Mouse (Mus musculus) cerebellum, postnatal 4 days (tissue): ENCODE data around the gene Aspg.
A peak's percentile ranks its signal among the peaks of the same experiment; 100 is the strongest.

Experiments used
- DNase-seq, 2 experiments: peaks; one replicate each; pipeline ENCODE4 v3.0.0; 2022; ENCODE audit warnings: low spot score in 2 of 2, mixed read lengths in 1 of 2

The Aspg gene

DNA sequence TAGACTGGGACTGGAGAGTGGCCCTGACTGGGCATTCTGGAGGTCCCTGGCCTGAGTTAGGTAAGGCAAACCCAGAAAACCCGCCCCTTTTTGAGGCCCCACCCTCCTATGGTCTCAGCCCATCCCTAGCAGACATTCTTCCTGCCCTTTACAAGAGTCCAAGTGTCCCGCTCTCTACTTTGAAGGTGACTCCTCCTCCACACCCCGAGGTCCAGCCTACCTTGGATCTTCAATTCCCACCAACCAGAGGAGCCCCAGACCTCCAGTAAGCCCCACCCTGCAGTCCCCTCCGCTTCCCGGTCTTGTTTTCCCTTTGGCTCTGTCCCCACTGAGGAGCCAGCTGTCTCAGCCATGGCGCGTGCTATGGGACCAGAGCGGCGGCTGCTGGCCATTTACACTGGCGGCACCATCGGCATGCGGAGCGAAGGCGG, at the start of gene Aspg:
Gene Aspg, plus strand, starts transcription at position 139 of the 431 bp plus-strand sequence.
- no peak for DNase-seq

- DNase-seq, result peak; percentile 66 to 82
These were observed 28.8 kb upstream of the Aspg start for GRCm38 (mm10) chr12:112077651-112078050.

DNA sequence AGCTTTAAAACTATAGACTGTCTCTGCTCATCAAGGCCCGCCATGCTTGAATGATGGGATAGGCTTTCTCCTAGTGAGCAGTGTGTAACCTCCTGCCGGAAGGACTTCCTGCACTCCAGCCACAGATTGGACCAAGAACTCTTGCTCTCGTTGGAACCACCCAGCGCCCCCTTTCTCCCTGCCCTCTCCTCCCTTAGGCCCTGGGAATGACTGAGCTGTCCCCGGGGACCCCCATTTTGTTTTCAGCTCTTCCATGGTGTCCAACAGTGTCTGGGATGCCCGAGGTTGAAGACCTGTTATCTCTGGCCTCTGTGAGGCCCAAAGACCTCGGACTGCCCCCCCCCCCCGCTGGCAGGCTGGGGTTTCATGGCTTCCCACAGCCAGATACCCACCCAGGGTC, 26.6 kb upstream of the Aspg start:
- DNase-seq, result no peak

DNA sequence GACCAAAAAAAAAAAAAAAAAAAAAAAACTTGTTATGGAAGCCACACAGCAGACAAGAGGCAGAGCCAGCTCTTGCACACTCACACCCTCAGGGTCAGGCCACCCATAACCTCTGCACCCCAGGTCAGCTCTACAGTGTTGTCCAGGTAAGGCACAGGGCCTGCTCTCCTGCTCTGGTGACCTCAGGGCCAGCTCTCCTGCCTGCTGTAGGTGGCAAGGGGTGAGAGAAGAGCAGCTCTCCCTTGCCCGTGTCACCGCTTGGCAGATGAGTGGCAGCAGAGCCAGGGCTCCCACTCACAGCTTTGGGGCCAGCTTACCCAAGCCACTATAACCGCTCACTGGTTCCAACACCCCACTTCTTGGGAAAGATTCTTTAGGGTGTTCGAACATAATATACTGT, 25.6 kb upstream of the Aspg start:
- no peak for DNase-seq

GRCm38 (mm10) chr12:112082241-112082640, 24.2 kb upstream of the Aspg start:
- DNase-seq, result no peak

DNA sequence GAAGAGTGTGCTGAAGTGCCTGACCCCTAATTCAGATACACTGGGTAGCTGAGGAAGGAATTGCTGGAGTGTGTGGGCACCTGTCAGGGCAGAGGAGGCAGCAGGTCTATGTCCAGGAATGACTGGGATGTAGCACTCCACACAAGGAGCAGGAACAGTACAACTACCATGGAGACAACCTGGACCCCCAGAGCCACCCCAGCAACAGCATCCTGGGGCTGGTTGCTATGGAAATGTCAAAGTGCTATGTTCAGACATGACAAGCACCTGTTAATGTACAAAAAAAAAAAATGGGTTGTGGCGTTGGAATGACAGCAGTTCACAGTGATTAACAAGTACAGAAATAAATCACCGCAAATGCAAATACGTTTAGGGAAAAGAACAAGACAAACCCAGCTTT, 20.2 kb upstream of the Aspg start:
- no peak for DNase-seq

DNA sequence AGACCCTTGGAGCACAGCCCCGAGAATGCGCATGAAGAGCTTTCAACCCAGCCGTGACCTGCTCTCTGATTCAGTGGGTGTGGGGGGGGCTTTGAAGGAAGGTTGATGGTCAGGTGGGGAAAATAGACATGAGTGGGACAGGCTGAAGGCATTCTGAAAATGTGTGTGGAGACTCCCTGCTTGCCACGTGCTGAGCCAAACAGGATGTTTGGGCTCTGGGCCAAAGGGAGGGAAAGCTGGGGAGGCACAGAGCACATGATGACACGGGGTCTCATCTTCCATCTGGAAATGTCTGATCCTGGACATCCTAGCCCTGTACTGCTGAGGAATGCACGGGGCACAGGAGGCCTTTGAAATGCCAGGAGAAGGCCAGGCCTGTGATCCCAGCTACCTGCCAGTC, 19.8 kb upstream of the Aspg start:
- DNase-seq, result no peak

DNA sequence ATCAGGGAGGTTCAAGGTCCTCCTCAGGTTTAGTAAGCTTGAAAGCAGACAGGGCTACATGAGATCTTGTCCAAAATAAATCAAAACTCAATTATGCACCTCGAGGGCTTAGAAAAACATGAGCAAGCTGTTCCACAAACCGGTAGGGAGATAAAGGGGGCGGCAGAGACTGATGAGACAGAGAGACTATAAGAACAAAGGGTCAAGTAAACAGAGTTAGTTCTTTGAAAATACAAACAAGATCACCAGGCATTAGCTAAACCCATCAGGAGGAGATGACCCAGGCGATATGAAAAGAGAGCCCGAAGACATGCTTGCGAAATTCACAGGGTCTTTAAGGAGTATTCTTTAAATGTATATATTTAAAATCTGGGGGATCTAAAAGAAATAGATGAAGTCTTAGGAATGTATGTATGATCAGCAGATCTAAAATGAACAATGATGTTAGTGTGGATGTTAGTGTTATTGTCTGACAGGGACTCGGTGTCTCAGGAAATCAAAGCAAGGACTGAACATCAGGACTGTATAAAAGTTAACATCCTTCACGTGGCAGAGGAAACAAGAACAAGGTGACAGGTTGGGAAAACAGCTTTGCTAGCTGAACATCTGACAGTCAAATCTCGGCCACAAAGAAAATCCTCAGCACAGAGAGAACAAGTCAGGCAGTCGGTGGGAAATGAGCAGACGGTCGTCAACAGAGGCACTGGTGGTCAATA, 17.7 kb upstream of the Aspg start:
- no peak for DNase-seq

DNA sequence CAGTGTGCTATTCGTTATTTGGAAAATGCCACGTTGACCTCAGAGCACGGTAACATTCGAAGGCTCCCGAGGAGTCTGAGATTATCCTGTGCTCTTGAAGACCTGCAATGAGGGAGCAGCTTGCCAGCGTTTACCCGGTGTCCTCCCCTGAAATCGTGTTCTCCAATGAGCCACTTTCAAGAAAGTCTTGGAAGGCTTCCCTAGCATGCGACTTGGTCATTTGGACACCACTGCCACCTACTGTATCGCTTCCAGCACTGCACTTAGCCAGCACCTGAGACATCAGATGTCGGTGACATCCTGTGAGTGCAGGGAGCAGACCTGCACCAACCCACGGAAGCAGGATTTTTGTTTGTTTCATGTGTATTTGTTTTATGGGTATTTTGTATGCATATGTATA, 15.4 kb upstream of the Aspg start:
- DNase-seq, result peak; percentile 62 to 76

- DNase-seq, result no peak
These were observed 12.1 kb upstream of the Aspg start for GRCm38 (mm10) chr12:112094261-112094880.

GRCm38 (mm10) chr12:112096051-112096732, 10.3 kb upstream of the Aspg start:
- no peak for DNase-seq

GRCm38 (mm10) chr12:112096733-112097117, 9.8 kb upstream of the Aspg start:
- DNase-seq, result no peak

GRCm38 (mm10) chr12:112100106-112100505, 6.4 kb upstream of the Aspg start:
- no peak for DNase-seq

DNA sequence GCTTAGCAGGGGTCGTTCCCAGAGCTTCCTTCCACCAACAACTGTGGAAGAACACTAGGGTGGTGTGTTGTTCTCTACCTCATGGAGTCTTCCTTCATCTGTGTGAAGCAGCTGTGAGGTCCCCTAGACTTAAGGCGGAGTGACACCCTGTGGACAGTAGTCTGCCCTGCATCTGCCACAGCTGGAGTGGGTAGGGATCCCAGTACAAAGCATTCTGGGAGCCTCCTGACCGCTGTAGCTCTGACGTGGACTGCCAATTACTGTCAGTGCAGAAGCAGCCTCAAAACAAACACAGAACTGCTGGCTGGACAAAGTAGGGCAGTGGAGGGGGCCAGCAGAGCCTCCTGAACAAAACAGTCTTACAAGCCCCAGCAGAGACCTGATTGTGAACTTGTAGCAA, 5.4 kb upstream of the Aspg start:
- no peak for DNase-seq

DNA sequence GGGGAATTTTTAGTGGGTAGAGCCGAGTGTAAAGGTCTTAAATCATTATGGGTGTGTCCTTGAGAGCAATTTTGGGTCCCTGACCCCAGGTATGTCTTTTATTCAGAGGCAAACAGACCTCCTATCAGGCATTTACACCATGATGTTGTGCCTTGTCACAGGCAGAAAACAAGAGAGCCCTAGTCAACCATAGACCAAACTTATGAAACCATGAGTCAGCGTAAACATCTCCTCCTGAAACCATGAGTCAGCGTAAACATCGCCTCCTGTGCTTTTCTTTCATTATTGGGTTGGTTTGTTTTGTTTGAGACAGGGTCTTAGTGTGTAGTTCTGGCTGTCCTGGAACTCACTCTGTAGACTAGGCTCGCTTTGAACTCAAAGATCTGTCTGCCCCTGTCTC, 3.3 kb upstream of the Aspg start:
- DNase-seq, result no peak

GRCm38 (mm10) chr12:112104890-112105289, 1.6 kb upstream of the Aspg start:
- DNase-seq, result no peak

DNA sequence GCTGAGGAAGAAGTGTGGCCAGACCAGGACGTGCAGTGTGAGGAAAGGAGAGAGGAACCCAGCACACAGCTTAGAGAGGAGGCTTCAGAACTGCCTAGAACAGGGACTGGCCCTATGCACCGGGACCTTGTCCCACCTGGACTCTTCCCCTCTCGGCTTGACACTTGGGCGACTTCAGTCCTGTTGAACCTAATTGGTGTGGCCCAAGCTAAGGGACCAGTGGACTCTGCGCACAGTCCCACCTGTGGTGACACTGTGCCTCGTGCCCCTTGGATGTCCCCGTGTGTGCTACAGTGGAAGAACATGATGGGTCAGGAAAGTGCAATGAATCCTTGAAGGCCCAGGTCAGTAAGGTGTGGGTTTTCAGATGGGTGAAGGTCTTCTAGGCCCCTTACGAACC, 1.2 kb downstream of the Aspg start:
- no peak for DNase-seq

GRCm38 (mm10) chr12:112108696-112109445, 2.4 kb downstream of the Aspg start:
- no peak for DNase-seq

- no peak for DNase-seq
These were observed 3.2 kb downstream of the Aspg start for GRCm38 (mm10) chr12:112109701-112110100.

DNA sequence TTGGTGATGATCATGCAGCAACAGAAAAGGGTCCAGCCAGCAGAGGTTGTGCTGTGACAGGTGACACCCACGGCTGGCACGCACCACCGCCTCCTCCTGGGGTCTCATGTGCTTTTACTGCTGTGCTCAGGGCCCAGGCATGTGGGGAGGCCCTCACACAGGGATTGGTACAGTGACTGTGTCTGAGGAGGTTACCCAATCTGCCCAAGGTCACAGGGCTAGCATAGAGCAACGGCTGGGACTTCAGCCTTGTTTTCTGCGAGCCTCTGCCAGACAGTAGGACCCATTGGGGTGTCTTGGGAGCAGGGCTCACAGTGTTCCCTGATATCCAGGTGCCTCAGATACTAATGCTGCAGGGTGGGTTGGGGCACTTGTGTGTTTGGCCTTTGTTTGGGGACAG, 4.8 kb downstream of the Aspg start:
- no peak for DNase-seq

DNA sequence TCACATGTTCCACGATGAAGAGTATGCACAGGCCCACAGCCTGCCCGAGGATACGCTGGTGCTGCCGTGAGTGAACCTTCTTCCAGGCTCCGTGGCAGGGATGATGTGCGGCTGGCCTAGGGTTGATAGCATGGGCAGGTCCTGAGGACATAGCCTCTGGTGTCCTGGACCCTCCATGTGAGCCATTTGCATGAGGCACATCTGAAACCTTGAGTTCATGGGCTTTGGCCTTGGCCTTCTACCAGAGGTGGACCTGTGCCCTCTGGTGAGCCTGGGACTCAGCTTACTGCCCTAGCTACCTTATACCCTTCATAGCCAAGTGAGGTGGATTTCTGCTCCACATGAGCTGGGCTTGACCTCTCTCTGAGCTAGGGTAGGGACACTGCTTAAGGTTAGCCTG, 5.8 kb downstream of the Aspg start:
- no peak for DNase-seq

DNA sequence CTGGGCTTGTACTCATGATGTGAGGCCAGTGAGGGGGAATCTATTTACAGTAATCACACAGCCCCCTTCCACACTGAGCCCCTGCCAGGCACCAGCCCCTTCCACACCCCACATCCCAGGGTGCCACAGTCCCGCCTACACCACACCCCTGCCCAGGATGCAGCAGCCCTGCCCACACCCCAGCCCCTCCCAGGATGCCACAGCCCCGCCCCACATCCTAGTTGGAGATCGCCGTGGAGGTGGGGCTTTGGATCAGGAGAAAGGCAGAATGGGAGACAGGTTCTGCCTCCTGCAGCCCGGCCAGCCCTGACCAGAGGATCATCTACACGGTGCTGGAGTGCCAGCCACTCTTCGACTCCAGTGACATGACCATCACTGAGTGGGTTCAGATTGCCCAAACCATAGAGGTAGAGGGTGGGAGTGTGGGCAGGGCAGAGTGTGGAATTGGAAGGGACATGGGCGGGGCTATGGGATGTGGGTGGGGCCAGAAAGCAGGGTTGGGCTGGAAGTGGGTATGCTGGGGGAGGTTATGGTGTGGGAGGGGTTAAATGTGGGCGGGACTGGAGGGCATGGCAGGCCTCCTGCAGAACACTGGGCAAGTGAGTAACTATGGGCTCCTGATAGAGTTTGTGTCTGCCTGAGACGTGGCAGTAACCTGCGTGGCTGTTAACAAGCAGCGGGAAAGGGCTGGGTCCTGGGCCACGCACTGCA, 6.4 kb downstream of the Aspg start:
- no peak for DNase-seq
